Mouse (Mus musculus) layer of hippocampus, postnatal 25 days (tissue): ENCODE results near the gene Pdhb. TPM values are rescaled to one million over a fixed set of nuclear protein-coding genes. Genes with fewer than 3 reads are reported as not detected.

Experiments used
- DNase-seq, 2 experiments: peaks; one replicate each; pipeline ENCODE4 v3.0.0; 2022; ENCODE audit warnings: mixed read lengths in 2 of 2, low spot score in 1 of 2; ENCODE audit errors: extremely low spot score in 1 of 2
- total RNA-seq, 2 experiments: library from RNA; stranded (reverse); gene quantifications; 2 replicates each; pipeline ENCODE4 v1.2.3; 2021

The Pdhb gene
- total RNA-seq, 2 experiments from 2014 or later = 184 to 202 TPM

DNA sequence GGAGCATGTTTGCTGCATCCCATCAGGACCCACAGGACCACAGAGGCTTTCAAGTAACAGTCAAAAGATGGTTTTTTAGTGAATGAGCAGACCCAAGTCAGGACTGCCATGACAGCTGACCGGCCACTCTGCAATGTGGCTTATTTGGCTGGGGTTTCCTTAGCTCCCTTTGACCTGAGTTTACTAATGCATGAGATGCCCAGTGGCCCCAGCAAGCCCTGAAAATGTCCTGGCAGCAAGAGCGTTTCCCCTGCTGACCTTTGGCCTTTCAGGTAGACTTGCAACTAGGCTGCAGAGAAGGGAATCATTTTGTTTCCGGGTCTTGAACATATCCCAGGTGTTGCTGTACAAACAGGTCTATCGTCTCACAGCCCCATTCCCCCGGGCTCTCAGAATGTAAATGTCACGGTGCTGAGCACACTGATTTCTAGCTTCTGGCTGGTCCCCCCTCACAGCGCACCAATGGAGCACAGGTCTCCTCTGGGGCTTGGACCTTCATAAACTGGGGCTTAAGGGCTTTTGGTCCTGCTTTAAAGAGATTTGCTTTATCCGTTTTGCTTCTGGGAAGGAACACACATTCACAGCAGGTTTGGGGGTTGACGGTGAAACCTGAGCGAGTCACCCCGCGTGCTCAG is 18.6 kb upstream of the Pdhb start:
- no peak for DNase-seq

DNA sequence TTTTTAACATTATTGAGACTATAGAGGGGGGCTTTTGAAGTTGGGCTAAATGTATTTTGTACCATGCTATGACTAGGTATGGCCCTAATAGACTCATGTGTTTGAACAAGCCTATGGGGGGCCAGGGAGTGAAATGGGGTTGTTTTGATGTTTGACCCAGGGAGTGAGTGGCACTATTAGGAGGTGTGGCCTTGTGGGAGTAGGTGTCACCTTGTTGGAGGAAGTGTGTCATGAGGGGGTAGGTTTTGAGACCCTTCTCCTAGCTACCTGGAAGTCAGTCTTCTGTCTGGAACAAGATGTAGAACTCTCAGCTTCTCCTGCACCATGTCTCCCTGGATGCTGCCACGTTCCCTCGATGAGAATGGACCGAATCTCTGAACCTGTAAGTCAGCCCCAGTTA is 17.7 kb upstream of the Pdhb start:
- DNase-seq = no peak

DNA sequence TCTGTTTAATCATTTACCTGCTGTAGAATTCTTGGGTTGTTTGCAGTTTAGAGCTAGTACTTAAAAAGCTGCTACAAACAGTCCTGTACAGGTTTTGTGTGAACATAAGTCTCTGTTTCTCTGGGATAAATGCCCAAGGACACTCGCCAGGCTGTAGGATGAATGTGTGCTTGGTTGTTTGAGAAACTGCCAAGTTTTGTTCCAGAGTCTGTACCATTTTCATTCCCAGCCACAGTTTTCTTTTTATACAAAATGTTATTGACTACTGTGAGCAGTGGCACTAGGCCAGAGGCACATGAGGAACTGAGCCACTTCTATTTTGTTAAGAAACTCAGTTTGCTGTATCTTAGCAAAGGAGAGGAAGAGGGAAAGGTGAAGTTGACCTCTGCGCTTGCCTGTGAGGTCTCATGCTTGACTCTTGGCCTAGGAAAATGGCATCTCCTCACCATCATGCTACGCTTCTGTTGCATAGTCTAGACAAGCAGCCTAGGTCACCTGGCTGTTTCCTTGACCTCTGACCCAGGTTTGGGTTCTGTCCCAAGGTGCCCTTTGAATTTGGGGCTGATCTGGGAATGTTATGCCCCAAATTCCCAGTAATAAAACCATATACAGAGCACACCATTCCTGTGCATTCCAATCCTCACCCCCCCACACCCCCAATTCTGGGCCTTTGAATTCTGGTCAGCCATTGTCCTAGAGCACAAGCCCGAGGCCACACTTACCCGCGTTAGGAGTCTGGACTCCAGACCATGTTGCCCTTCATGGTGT is 13.6 kb upstream of the Pdhb start:
- peak in 1 of 2 experiments; percentile 37 for DNase-seq

DNA sequence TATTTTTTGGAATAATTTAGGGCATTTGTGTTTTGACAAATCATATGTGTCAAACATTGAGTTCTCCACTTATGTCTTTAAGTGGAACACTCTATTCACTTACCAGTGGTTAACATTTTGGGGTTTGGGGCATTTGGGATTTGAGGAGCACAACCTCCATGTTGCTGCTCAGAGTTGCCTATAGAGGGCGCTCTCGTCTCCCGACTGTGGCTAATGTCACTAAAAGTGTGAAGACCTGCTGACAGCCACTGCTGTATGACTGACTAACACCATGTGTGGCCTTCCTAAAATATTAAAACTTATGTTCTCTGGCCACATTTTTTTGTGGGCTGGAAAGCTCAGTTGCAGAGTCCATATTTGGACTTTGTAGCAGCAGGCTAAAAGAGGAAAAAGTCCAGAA is 10.5 kb upstream of the Pdhb start:
- no peak for DNase-seq

DNA sequence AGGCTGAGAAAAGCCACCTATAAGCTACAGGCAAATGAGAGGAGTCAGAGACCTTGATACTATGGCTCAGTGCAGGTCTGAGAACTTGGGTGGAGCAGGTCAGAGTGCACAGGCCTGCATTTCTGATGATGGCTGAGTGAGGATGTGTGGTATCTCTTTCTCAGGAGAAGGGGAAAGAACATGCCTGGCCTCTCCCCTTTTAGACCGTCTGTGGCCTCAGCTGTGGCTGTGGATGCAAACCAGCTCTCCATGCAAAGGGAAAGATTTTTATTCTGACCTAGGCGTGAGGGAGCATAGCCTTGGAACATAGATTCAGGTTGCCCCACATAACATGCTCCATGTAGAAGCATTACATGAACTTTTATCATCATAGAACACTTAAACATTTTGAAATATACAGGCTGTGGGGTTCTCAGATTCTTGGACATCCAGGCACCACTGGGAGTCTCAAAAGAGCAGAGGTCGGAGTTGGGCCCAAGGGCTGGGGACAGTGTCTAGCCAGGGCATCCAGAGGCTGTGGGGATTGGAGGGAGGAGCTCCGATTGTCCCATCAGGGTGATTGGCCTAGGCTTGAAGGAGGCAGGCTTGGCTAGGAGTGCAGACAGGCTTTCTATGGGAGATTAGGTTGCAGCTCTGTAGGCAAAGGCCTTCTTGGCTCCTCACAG is 7.7 kb upstream of the Pdhb start:
- no peak for DNase-seq

DNA sequence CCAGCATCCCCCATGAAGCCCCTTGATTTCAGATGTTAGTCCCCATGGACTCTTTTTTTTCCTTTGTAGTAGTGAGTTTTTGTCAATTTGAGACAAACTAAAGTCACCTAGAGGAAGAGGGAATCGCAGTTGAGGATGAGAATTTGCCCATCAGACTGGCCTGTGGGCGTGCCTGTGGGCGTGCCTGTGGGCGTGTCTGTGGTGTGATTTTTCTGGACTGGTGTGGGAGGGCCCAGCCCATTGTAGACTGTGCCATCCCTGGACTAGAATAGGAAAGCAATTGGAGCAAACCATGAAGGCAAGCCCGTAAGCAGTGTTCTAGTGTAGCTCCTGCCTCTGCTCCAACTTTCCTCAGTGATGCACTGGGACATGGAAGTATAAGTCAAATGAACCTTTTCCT is 3.4 kb upstream of the Pdhb start:
- DNase-seq = no peak

DNA sequence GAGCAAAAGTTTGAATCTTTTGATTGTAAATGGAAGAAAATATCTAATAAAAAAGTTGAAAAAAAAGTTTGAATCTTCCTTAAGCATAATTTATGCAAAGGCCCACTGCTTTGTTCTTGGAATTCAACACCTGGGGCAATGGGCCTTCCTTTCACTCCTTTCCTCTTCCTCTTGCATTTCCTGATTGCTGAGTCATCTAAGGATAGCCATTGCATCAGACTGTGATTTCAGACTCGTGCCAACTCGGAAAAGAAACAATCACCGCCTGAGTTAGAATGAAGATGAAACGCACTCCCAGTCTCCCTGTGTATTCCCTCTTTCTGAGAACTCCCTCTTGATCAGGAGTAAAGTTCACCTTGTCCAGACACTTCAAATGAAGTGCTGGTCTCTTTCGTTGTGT is 1.8 kb upstream of the Pdhb start:
- DNase-seq = no peak

DNA sequence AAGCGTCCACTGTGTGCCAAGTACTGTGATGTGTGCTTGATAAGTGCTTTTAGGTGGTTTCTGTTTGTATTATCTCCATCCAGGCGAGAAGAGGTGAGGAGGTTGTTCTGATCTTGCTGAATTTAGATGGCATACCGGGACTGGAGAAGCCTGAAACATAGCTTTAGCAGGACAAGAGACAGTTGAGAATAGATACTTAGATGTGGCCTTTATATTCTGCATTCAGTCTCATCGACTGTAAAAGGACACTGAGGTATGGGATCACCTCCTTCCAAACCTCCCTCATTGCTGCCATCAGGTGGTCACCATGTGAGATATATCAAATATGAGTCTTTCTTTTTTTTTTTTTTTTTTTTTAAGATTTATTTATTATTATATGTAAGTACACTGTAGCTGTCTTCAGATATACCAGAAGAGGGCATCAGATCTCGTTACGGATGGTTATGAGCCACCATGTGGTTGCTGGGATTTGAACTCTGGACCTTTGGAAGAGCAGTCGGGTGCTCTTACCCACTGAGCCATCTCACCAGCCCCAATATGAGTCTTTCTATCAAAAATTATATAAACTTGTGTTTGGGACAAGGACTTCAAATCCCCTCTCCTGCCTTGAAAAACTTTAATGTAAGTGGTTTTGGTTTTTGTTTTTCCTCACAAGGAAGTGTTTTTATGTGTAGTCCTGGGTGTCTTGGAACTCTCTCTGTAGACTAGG is 871 bp upstream of the Pdhb start:
- DNase-seq = peak in 1 of 2 experiments; percentile 16

DNA sequence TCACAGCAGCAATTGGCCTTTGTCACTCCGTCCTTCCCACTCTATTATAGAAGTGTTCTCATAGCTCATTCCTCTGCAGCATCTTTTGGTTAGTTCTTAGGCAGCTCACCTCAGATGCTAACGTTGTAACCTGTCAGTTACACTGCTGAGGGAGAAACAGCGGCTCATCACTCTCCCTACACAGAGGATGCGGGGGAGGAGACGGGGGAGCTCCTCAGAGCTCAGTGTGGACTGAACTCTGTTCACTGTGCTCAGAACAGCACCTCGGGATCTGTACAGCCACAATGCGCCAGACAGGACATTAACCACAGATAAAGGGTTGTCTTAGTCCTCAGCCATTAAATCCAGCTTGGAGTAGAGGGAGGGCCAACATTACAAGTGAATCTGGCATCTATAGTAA is 8.4 kb downstream of the Pdhb start:
- no peak for DNase-seq

DNA sequence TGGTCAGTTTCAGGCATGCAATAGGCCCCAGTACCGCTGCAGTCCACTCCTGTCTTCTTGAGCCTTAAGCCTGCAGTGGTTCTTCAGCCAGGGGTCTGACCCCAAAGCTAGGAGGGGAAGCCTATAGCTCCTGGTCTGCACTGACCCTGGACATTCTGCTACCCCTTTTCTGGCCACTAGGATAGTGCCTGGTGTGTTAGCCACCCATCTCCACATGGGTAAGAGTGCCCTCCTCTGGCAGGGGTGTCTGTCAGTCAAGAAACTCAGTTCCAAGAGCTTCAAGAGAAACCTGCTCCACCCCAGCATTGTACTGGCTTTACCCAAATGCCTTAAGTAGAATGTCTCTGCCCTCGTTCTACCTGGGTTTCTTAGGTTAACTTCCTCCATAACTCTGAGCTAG is 11.0 kb downstream of the Pdhb start:
- DNase-seq = peak in 1 of 2 experiments; percentile 36

DNA sequence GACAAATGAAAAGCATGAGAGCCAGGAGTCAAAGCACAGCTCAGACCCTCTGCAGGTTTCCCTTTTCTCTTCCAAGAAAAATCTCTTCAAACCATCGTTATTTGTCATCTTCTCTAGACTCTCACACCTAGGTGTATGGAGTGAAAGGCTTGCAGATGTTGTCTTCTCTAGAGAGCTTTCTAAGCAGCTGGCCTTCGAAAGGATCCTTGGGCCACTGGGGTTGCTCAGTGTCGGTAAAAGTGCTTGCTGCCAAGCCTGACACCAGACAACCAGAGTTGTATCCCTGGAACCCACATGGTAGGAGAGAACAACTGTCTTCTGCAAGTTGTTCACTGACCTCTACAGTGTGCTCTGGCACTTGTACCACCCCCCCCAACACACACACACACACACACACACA is 13.7 kb downstream of the Pdhb start:
- no peak for DNase-seq

DNA sequence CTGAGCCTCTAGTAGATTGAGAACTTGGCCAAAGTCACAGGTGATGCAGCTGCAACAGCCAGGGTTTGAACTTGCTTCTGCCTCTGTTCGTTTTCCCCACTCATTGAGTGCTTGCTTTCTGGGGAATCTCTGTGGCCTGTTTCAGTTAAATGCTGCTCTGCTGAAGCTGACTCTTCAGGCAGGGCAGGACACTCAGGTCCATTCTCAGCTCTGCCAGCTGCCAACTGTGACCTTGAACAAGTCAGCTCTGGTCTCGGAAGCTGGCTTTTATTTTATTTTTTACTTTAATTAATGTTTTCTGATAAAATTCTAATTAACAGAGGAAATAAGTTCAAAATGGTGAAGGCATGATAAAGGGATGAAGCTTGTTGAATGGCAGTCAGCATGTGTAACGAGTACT is 14.1 kb downstream of the Pdhb start:
- no peak for DNase-seq

DNA sequence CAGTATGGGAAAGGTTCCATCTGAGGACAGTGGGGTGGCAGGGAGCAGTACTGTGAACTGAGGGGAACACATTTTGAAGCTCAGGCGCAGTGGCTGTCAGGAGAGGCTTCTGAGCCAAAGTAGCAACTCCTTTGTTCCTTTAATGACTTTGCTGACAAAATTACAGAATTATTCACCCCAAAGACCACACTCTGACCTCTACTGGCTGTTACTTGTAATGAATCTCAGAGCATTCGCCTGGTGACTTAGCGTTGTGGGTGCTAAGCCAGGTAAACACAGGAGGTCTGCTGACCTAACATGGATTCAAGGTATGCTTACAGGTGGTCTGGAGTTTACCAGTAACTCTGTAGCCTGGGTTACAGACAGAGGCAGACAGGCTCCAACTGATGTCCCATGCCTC is 15.9 kb downstream of the Pdhb start:
- no peak for DNase-seq

DNA sequence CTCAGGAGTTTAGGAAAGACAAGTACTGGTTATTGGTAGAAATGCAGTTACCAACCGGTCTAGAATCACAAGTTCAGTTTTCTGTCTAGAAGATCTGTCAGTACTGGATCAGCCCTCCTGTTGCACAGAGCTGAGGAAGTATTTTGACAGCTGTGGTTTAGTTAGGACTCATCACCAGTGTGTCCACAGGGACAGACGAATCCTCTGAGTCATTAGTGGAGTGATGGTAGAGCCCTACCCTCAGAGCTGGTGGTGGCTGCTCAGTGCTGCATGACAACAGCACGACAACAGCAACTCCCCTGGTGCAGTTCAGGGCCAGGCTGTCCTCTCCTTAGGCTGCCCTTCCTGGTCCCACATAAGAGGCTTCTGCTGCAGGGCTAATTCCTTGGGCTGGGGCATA is 18.8 kb downstream of the Pdhb start:
- no peak for DNase-seq

DNA sequence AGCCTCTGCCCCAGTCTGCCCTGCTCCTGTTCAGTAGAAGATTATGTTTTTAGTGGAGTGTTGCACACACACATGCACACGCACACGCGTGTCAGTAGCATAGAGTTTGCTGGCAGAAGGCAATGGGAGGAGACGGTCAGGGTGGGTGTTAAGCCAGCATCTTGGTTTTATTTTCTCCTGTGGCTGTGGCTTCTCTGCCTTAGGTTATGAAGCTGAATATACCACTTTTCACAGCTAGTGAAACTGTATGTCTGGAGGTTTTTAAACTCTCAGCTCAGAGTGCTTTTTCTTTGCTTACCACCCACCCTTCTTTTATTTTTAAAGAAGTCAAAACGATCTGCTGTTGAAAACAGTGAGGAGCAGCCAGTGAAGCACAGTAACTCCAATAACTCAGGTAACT is 21.1 kb downstream of the Pdhb start:
- no peak for DNase-seq

DNA sequence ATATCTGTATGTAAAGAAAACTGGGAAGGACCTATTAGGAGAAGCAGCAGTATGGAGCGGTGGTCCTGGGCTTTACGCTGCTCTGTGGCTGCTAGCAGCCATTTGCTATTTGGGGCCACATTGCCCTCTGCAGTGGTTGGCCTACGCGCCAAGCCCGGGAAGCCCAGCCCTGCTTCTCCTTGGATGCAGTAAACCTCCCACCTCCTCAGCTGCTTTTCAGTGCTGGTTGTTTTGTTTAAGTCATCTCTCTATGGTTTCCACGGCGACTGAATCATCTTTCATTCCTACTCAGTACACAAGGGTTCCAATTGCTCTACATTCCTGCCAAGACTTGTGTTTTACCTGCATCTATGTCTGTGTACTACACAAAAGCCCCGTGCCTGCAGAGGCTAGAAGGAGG is 24.0 kb downstream of the Pdhb start:
- DNase-seq = no peak

DNA sequence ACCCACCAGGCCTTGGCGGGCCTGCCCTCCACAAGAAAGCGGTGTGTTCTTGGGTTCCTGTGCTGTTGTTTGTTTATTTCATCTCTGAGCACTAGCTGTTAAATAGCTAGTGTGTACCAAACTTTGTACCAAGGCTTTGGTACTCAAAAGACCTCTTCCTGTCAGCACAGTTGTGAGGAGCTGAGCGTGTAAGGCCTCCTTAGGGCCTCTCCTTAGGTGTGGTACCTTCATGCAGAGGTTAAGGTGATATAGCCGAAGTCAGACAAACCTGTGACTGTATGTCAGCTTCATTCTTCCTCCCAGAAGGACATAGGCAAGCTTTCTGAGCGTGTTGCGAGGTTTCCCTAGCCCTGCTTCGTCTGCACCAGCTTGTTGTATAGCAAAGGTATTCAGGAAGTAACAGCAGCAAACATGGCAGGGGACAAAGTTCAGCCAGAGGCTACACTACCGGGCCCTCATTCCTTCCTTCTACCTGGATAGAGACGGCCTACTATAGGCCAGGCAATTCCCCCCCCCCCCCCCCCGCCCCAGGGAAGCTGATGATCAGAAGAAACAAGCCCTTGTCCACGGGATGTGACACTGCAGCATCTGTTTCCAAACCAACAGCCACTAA is 26.1 kb downstream of the Pdhb start:
- no peak for DNase-seq

DNA sequence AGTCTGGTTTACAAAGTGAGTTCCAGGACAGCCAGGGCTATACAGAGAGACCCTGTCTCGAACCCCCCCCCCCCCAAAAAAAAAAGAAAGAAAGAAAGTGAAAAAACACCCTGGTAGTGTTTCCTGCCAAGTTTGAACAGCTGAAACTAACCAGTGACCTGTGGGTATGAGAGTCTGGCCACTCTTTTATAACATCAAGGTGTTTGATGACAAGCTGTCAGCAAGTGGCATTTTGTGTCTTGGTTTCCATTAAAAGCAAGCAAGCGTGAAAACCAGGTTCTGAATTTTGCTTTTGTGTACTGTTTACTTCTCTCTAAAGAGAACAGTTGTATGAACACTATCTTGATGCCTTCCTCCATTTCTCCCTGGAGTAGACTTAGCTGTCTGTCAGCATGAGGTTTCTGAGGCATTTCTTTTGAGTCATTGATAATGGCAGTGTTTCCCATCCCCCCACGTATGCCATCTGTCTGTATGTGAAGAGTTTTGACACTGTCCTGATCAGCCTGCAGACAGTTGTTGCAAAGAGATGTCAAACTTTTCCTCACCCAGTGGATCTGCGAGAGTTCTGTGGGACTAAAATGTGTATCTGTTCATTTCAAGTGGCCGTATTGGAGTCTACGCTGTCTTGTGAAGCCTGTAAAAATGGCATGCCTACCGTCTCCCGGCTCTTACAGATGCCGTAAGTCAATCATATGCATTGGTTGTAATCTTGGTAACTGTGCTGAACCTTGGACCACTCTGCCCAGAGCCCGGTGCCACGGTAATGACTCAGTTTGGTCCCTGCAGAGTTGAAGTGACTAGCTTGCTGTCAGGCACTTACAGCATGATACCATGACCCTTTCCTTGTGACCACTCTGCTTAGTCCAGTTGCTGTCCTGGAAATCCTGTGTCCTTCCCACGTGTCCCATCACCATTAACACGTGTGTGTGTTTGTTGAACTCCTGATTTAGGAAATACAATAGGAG is 26.9 kb downstream of the Pdhb start:
- no peak for DNase-seq

DNA sequence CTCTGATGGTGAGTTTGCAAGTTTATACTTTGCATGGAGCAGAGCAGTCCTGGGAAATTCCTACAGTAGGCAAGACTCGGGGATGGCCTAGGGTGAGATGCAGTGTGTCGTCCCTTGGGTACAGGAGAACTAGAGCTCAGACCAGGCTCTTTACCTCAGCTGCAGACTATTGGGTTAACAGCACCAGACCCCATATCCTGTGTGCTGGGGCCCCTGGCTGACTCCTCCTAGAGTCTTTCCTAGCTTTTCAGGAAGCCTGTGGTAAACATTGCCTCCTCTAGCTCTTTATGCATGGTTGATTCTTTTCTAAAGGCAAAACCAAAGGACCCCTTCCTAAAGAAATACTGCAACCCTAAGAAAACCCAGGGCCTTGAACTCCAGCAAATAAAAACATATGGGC is 31.7 kb downstream of the Pdhb start:
- DNase-seq = no peak
